Mouse (Mus musculus) neural tube, embryonic 11.5 days (tissue): ENCODE measurements around the gene Iqschfp. TPM values are rescaled to one million over a fixed set of nuclear protein-coding genes. Genes with fewer than 3 reads are reported as not detected.

ENCODE experiments used
- ATAC-seq: fragments of 200-750 bp; cut with Nextera tagmentation; 2 replicates; pipeline ENCODE4 v1.8.0; 2017; ENCODE audit warnings: moderate number of reproducible peaks, mild to moderate bottlenecking, moderate TSS enrichment, moderate library complexity; ENCODE audit not compliant: insufficient read depth, low FRiP score, low TSS enrichment
- DNase-seq: peaks from one replicate; pipeline ENCODE4 v3.0.0-alpha.2; 2015; ENCODE audit warnings: low spot score
- H3K27ac ChIP-seq: fragments of 300-500 bp; sonication (generic); 2 replicates; pipeline ENCODE4 v1.5.1; 2014; ENCODE audit warnings: low read depth, mild to moderate bottlenecking, low read length
- H3K27me3 ChIP-seq: fragments of 300-500 bp; sonication (generic); 2 replicates; pipeline ENCODE4 v1.6.1; 2014; ENCODE audit warnings: mild to moderate bottlenecking, low read length, mixed read lengths; ENCODE audit not compliant: control insufficient read depth, insufficient read depth
- H3K36me3 ChIP-seq: fragments of 300-500 bp; sonication (generic); 2 replicates; pipeline ENCODE4 v1.6.1; 2014; ENCODE audit warnings: mild to moderate bottlenecking, low read length, moderate library complexity, mixed read lengths; ENCODE audit not compliant: control insufficient read depth, insufficient read depth
- H3K4me1 ChIP-seq: fragments of 300-500 bp; sonication (generic); 2 replicates; pipeline ENCODE4 v1.6.1; 2014; ENCODE audit warnings: low read length, mixed read lengths; ENCODE audit not compliant: control insufficient read depth, insufficient read depth
- H3K4me2 ChIP-seq: fragments of 300-500 bp; sonication (generic); 2 replicates; pipeline ENCODE4 v1.6.1; 2014; ENCODE audit warnings: low read depth, mild to moderate bottlenecking, moderate library complexity
- H3K4me3 ChIP-seq: fragments of 300-500 bp; sonication (generic); 2 replicates; pipeline ENCODE4 v1.5.1; 2014; ENCODE audit warnings: low read depth, low read length
- H3K9ac ChIP-seq: fragments of 300-500 bp; sonication (generic); 2 replicates; pipeline ENCODE4 v1.6.1; 2014; ENCODE audit warnings: mild to moderate bottlenecking, low read length
- H3K9me3 ChIP-seq: fragments of 300-500 bp; sonication (generic); 2 replicates; pipeline ENCODE4 v1.6.1; 2016; ENCODE audit warnings: low read length; ENCODE audit not compliant: control insufficient read depth
- WGBS: fragments of 180-500 bp; shearing (Covaris S2); extraction: QIAGEN DNeasy Blood & Tissue Kit; methylation state at CpG from one replicate; pipeline ENCODE4 v1.1.7; 2014; 5-methylcytosine and 5-hydroxymethylcytosine counted together
- polyA plus RNA-seq: library from polyadenylated mRNA; unstranded; fragments of >200 nt; fragmentation: Nextera tagmentation; extraction: Ambion mirVana; gene quantifications from 2 replicates; pipeline ENCODE4 v1.2.1, GENCODE M21; 2014

The Iqschfp gene
- polyA plus RNA-seq, 1 experiment from 2014 or later = 0.37 TPM

DNA sequence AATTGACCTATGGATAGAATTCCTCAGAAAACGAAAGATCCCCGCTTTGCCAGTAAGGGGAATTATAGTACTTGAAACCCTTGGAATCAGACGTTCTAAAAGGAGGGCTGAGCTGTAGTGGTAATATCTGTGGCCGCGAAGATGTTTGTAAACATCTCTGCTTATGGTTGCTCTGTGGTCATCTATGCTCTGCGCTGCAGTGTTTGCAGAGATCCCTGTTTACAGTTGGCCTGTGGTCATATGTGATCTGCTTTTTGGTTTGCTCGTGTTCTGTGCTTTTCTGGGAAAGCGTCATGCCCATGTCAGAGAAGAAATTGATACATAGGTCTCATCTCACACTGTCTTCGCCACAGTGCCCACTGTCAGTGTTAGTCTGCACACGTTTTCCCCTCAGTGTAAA lies 700.5 kb downstream of the Iqschfp start:
- peaks cover 7% of the 10 kb centered on the region; the same call in 1 of the 2 replicates for H3K4me1 ChIP-seq
- H3K9ac ChIP-seq = no peak overlapping the region
- H3K4me2 ChIP-seq = no peak overlapping the region
- no peaks in the 10 kb centered on the region for H3K9me3 ChIP-seq
- H3K4me3 ChIP-seq = no peak overlapping the region
- H3K36me3 ChIP-seq = no peaks in the 10 kb centered on the region
- ATAC-seq (no peak), DNase-seq (no peak)
- no peaks in the 10 kb centered on the region for H3K27me3 ChIP-seq
- WGBS = 88% methylated on average over 10 of the region's 10 CpGs
- no peak overlapping the region for H3K27ac ChIP-seq

- Histone ChIP-seq H3K4me3 (no peak overlapping the region), H3K27me3 (no peaks in the 10 kb centered on the region), H3K9me3 (no peaks in the 10 kb centered on the region), H3K36me3 (no peaks in the 10 kb centered on the region), H3K4me2 (no peak overlapping the region), H3K4me1 (peaks cover 5% of the 10 kb centered on the region; the same call in 1 of the 2 replicates), H3K27ac (no peak overlapping the region), H3K9ac (no peak overlapping the region)
- ATAC-seq = no peak
- 73% methylated on average over 12 of the region's 12 CpGs for WGBS
- DNase-seq = no peak
These were observed 701.2 kb downstream of the Iqschfp start for GRCm38 (mm10) chr3:68593073-68593867.

- Histone ChIP-seq H3K9me3 (no peaks in the 10 kb centered on the region), H3K27me3 (no peaks in the 10 kb centered on the region), H3K9ac (no peak overlapping the region), H3K4me1 (peaks cover 2% of the 10 kb centered on the region; the same call in 1 of the 2 replicates), H3K27ac (no peak overlapping the region), H3K4me3 (no peak overlapping the region), H3K36me3 (no peaks in the 10 kb centered on the region), H3K4me2 (no peak overlapping the region)
- ATAC-seq (no peak), DNase-seq (no peak)
- 84% methylated on average over 10 of the region's 10 CpGs for WGBS
These were observed 703.4 kb downstream of the Iqschfp start for GRCm38 (mm10) chr3:68595316-68595925.

DNA sequence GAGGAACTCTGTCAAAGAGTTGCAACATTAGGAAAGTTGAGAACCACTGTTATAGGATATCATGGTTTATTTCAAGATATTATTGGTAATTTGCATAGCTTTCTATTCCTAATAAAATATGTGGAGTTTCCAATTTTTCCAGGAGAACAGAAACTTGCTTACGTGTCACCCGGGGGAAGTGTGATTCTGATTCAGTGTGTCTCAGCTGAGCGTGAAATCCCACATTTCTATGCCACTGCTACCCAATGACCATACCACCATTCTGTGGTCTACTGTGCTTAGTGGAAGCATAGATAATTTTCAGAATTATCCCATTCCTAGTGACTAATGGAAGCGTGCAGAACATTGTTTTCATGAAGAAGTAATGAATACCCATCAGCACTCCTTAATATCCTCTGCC lies 704.9 kb downstream of the Iqschfp start:
- DNase-seq (no peak), ATAC-seq (no peak)
- 93% methylated on average over 4 of the region's 4 CpGs for WGBS
- Histone ChIP-seq H3K27ac (no peak overlapping the region), H3K4me3 (no peak overlapping the region), H3K27me3 (no peaks in the 10 kb centered on the region), H3K9me3 (no peaks in the 10 kb centered on the region), H3K4me1 (0 out of 2 replicates have a peak, but pooled peaks cover 3% of the 10 kb centered on the region), H3K36me3 (no peaks in the 10 kb centered on the region), H3K4me2 (no peak overlapping the region), H3K9ac (no peak overlapping the region)

- WGBS = 85% methylated on average over 9 of the region's 9 CpGs
- Histone ChIP-seq H3K4me3 (no peak overlapping the region), H3K36me3 (no peaks in the 10 kb centered on the region), H3K9me3 (no peaks in the 10 kb centered on the region), H3K27me3 (no peaks in the 10 kb centered on the region), H3K4me1 (0 out of 2 replicates have a peak, but pooled peaks cover 6% of the 10 kb centered on the region), H3K9ac (no peak overlapping the region), H3K27ac (no peak overlapping the region), H3K4me2 (no peak overlapping the region)
- ATAC-seq (no peak), DNase-seq (no peak)
These were observed 710.9 kb downstream of the Iqschfp start for GRCm38 (mm10) chr3:68602891-68603290.

DNA sequence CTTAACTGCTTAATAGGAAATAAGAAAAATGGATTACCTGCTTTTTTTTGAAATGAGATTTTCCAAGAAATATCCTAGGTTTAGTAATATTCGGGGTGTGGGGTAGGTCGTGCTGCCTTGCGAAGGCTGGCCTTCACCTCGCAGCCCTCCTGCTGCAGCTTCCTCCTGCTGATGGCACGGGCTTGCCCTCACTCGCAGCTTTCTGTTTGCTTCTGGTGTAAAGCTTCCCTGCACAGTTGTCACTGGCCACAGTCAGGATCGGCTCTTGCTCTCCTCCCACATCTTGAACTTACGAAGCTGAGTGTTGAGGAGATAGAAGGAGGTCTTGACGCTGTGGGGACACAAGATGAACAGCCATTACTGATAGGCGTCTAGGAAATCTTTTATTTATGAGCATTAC lies 712.4 kb downstream of the Iqschfp start:
- Histone ChIP-seq H3K9me3 (no peaks in the 10 kb centered on the region), H3K36me3 (no peaks in the 10 kb centered on the region), H3K9ac (no peak overlapping the region), H3K27ac (no peak overlapping the region), H3K27me3 (no peaks in the 10 kb centered on the region), H3K4me1 (0 out of 2 replicates have a peak, but pooled peaks cover 6% of the 10 kb centered on the region), H3K4me3 (no peak overlapping the region), H3K4me2 (no peak overlapping the region)
- ATAC-seq = no peak
- 75% methylated on average over 10 of the region's 10 CpGs for WGBS
- no peak for DNase-seq

DNA sequence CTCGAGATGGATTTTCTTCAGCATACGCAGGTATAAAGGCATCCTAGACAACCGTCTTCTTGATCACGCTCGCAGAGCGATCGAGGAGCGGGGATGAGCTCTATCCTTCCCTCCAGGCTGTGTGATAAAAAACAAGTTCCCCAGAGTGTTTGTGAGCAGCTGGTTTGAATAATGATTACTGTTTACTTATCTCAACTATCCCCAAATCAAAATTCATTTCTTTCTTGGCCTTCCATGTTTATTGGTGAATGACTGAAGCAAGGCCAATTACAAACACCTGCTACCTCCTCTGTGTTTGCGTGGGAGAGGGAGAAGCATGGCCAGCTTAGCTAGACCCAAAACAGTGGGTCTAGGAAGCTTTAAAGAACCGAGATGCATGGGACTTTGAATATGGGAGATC lies 712.9 kb downstream of the Iqschfp start:
- Histone ChIP-seq H3K27me3 (no peaks in the 10 kb centered on the region), H3K9me3 (no peaks in the 10 kb centered on the region), H3K36me3 (no peaks in the 10 kb centered on the region), H3K4me2 (no peak overlapping the region), H3K9ac (no peak overlapping the region), H3K4me1 (0 out of 2 replicates have a peak, but pooled peaks cover 6% of the 10 kb centered on the region), H3K4me3 (no peak overlapping the region), H3K27ac (no peak overlapping the region; the same call in 1 of the 2 replicates)
- 74% methylated on average over 10 of the region's 10 CpGs for WGBS
- DNase-seq (no peak), ATAC-seq (no peak)

DNA sequence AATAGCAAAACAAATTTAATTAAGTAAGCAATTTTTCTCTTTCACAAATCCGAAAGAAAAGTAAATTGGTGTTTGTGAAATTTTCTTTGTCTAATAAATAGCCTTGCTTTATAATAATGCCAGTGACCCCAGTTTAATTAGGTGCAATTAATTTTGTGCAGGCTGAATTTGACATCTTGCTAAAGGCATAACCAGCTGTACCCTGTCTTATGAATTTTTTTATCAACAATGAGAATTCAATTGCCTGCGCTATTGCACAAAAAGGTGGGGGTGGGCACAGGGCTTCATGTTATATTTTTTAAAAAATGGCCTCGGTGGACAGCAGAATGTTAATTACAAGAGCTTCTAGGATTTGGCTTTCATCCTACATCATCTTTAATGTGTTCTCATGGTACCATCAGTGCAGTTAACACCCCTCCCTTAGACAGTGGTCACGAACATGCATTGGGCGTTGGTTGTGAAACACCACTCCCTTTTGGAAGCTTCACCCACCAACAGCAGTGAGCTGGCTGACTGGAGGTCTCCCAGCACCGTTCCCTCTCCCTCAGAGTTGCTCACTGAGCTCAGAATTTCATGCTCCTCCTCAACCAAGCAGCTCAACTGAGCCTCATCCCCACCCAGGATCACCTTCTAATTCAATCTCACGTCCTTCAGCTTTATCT lies 714.0 kb downstream of the Iqschfp start:
- Histone ChIP-seq H3K4me2 (no peak overlapping the region), H3K4me1 (0 out of 2 replicates have a peak, but pooled peaks cover 6% of the 10 kb centered on the region), H3K9me3 (no peaks in the 10 kb centered on the region), H3K9ac (no peak overlapping the region), H3K4me3 (no peak overlapping the region), H3K27me3 (no peaks in the 10 kb centered on the region), H3K36me3 (no peaks in the 10 kb centered on the region), H3K27ac (no peak overlapping the region)
- DNase-seq = no peak
- 82% methylated on average over 7 of the region's 7 CpGs for WGBS
- ATAC-seq = no peak; the same call in 1 of the 2 replicates
